Mouse (Mus musculus) stomach, embryonic 14.5 days (tissue): ENCODE results near the gene Rpl37a. TPM values are rescaled to one million over a fixed set of nuclear protein-coding genes. Genes with fewer than 3 reads are reported as not detected.
A peak's percentile ranks its signal among the peaks of the same experiment; 100 is the strongest.

ENCODE experiments used
- ATAC-seq: fragments of 200-750 bp; cut with Nextera tagmentation; 2 replicates; pipeline ENCODE4 v1.8.0; 2017; ENCODE audit warnings: low read depth, moderate TSS enrichment; ENCODE audit not compliant: insufficient number of reproducible peaks, insufficient read depth, low FRiP score
- H3K27ac ChIP-seq: fragments of 300-500 bp; sonication (generic); 2 replicates; pipeline ENCODE4 v1.5.1; 2014; ENCODE audit warnings: mild to moderate bottlenecking, low read length, moderate library complexity, mixed read lengths
- H3K27me3 ChIP-seq: fragments of 300-500 bp; sonication (generic); 2 replicates; pipeline ENCODE4 v1.6.1; 2014; ENCODE audit warnings: low read length, control low read depth, mixed read lengths; ENCODE audit not compliant: control insufficient read depth, insufficient read depth
- H3K36me3 ChIP-seq: fragments of 300-500 bp; sonication (generic); 2 replicates; pipeline ENCODE4 v1.6.1; 2014; ENCODE audit warnings: mild to moderate bottlenecking, control low read depth, low read length, moderate library complexity, mixed read lengths; ENCODE audit not compliant: control insufficient read depth, insufficient read depth
- H3K4me1 ChIP-seq: fragments of 300-500 bp; sonication (generic); 2 replicates; pipeline ENCODE4 v1.6.1; 2014; ENCODE audit warnings: low read length, control low read depth, mixed read lengths; ENCODE audit not compliant: control insufficient read depth, insufficient read depth
- H3K4me2 ChIP-seq: fragments of 300-500 bp; sonication (generic); replicated peaks from 2 replicates; pipeline ENCODE4 v1.6.1; 2014; ENCODE audit warnings: low read depth, low read length, control low read depth
- H3K4me3 ChIP-seq: fragments of 300-500 bp; sonication (generic); 2 replicates; pipeline ENCODE4 v1.5.1; 2014; ENCODE audit warnings: low read depth, low read length, control low read depth
- H3K9ac ChIP-seq: fragments of 300-500 bp; sonication (generic); replicated peaks from 2 replicates; pipeline ENCODE4 v1.6.1; 2014; ENCODE audit warnings: low read depth, mild to moderate bottlenecking, control low read depth, low read length, moderate library complexity, mixed read lengths
- H3K9me3 ChIP-seq: fragments of 300-500 bp; sonication (generic); 2 replicates; pipeline ENCODE4 v1.6.1; 2016; ENCODE audit warnings: low read depth, low read length, control low read depth; ENCODE audit not compliant: control insufficient read depth
- WGBS: fragments of 180-500 bp; shearing (Covaris S2); extraction: QIAGEN DNeasy Blood & Tissue Kit; methylation state at CpG from one replicate; pipeline ENCODE4 v1.1.7; 2014; 5-methylcytosine and 5-hydroxymethylcytosine counted together
- polyA plus RNA-seq: library from polyadenylated mRNA; unstranded; fragments of >200 nt; fragmentation: Nextera tagmentation; extraction: Ambion mirVana; gene quantifications from 2 replicates; pipeline ENCODE4 v1.2.1, GENCODE M21; 2014

Gene Rpl37a
- polyA plus RNA-seq, result 2,303 and 2,476 TPM in 2 replicates

GRCm38 (mm10) chr1:72710753-72711653 is at the start of gene Rpl37a:
Gene Rpl37a, plus strand, starts transcription at chr1:72711290.
- H3K27me3 ChIP-seq, result no peaks in the 10 kb centered on the region
- WGBS, result 2% methylated on average over 68 of the region's 68 CpGs
- H3K36me3 ChIP-seq, result peaks cover 26% of the 10 kb centered on the region; the same call in 1 of the 2 replicates
- peak within 1 kb of the TSS; percentile 73 for H3K4me3 ChIP-seq
- peak; percentile 91 for ATAC-seq
- H3K4me1 ChIP-seq, result peaks cover 5% of the 10 kb centered on the region; the same call in 1 of the 2 replicates
- peak within 1 kb of the TSS; percentile 86 for H3K9ac ChIP-seq
- H3K9me3 ChIP-seq, result no peaks in the 10 kb centered on the region
- H3K4me2 ChIP-seq, result peak within 1 kb of the TSS; percentile 77
- H3K27ac ChIP-seq, result peak within 1 kb of the TSS; percentile 74

- Histone ChIP-seq H3K4me2 (no peak overlapping the region), H3K27me3 (no peaks in the 10 kb centered on the region), H3K36me3 (no peaks in the 10 kb centered on the region), H3K9me3 (no peaks in the 10 kb centered on the region), H3K4me3 (no peak overlapping the region), H3K9ac (no peak overlapping the region), H3K27ac (no peak overlapping the region), H3K4me1 (no peaks in the 10 kb centered on the region)
- ATAC-seq, result no peak
- WGBS, result 21% methylated on average over 3 of the region's 3 CpGs
Observed at GRCm38 (mm10) chr1:72673070-72673469, 38.0 kb upstream of the Rpl37a start.

GRCm38 (mm10) chr1:72696256-72696655 is 14.8 kb upstream of the Rpl37a start:
- Histone ChIP-seq H3K4me3 (no peak overlapping the region), H3K4me1 (no peaks in the 10 kb centered on the region), H3K9ac (no peak overlapping the region), H3K4me2 (no peak overlapping the region), H3K36me3 (no peaks in the 10 kb centered on the region), H3K27me3 (no peaks in the 10 kb centered on the region), H3K9me3 (no peaks in the 10 kb centered on the region), H3K27ac (no peak overlapping the region)
- ATAC-seq, result no peak
- WGBS, result 56% methylated on average over 3 of the region's 3 CpGs

GRCm38 (mm10) chr1:72698651-72699050 is 12.4 kb upstream of the Rpl37a start:
- H3K4me1 ChIP-seq, result no peaks in the 10 kb centered on the region
- H3K9ac ChIP-seq, result no peak overlapping the region
- H3K27me3 ChIP-seq, result no peaks in the 10 kb centered on the region

GRCm38 (mm10) chr1:72700479-72700878 is 10.6 kb upstream of the Rpl37a start, which contains the start of gene Ankar:
Gene Ankar, minus strand, starts transcription at chr1:72700579.
- no peak within 1 kb of the TSS for H3K4me3 ChIP-seq
- H3K27me3 ChIP-seq, result no peaks in the 10 kb centered on the region
- ATAC-seq, result no peak
- H3K36me3 ChIP-seq, result no peaks in the 10 kb centered on the region
- H3K4me2 ChIP-seq, result no peak within 1 kb of the TSS
- H3K9ac ChIP-seq, result no peak within 1 kb of the TSS
- no peaks in the 10 kb centered on the region for H3K9me3 ChIP-seq
- 83% methylated on average over 11 of the region's 11 CpGs for WGBS
- H3K4me1 ChIP-seq, result no peaks in the 10 kb centered on the region
- H3K27ac ChIP-seq, result no peak within 1 kb of the TSS

More at GRCm38 (mm10) chr1:72698651-72699050, 12.4 kb upstream of the Rpl37a start:
- Histone ChIP-seq H3K9me3 (no peaks in the 10 kb centered on the region), H3K27ac (no peak overlapping the region), H3K4me3 (no peak overlapping the region), H3K4me2 (no peak overlapping the region), H3K36me3 (no peaks in the 10 kb centered on the region)
- no peak for ATAC-seq
- 25% methylated on average over 4 of the region's 4 CpGs for WGBS

- WGBS, result 61% methylated on average over 4 of the region's 4 CpGs
- no peaks in the 10 kb centered on the region for H3K9me3 ChIP-seq
- no peak overlapping the region for H3K9ac ChIP-seq
- H3K27ac ChIP-seq, result no peak overlapping the region
- peaks cover 3% of the 10 kb centered on the region; the same call in 1 of the 2 replicates for H3K36me3 ChIP-seq
- no peak overlapping the region for H3K4me3 ChIP-seq
- ATAC-seq, result no peak
- H3K4me2 ChIP-seq, result no peak overlapping the region
- no peaks in the 10 kb centered on the region for H3K27me3 ChIP-seq
- H3K4me1 ChIP-seq, result no peaks in the 10 kb centered on the region; the same call in 1 of the 2 replicates
Observed at GRCm38 (mm10) chr1:72707525-72707924, 3.6 kb upstream of the Rpl37a start.

GRCm38 (mm10) chr1:72711684-72712083 is 594 bp downstream of the Rpl37a start:
- Histone ChIP-seq H3K4me2 (peak overlapping the region; percentile 77), H3K27ac (peak overlapping the region; percentile 74), H3K27me3 (no peaks in the 10 kb centered on the region), H3K36me3 (peaks cover 26% of the 10 kb centered on the region; the same call in 1 of the 2 replicates), H3K9me3 (no peaks in the 10 kb centered on the region), H3K4me1 (peaks cover 5% of the 10 kb centered on the region; the same call in 1 of the 2 replicates), H3K4me3 (peak overlapping the region; percentile 73), H3K9ac (peak overlapping the region; percentile 86)
- no peak for ATAC-seq
- under 1% methylated on average over 17 of the region's 17 CpGs for WGBS

GRCm38 (mm10) chr1:72714547-72714946 is 3.5 kb downstream of the Rpl37a start:
- peaks cover 26% of the 10 kb centered on the region; the same call in 1 of the 2 replicates for H3K36me3 ChIP-seq
- peaks cover 5% of the 10 kb centered on the region; the same call in 1 of the 2 replicates for H3K4me1 ChIP-seq
- 67% methylated on average over 4 of the region's 4 CpGs for WGBS
- H3K9me3 ChIP-seq, result no peaks in the 10 kb centered on the region
- no peak overlapping the region for H3K4me3 ChIP-seq
- no peak overlapping the region for H3K9ac ChIP-seq
- H3K27ac ChIP-seq, result no peak overlapping the region
- H3K4me2 ChIP-seq, result no peak overlapping the region
- ATAC-seq, result no peak
- no peaks in the 10 kb centered on the region for H3K27me3 ChIP-seq
